Mouse (Mus musculus): ENCODE measurements around the gene Gcnt2. TPM values are rescaled to one million over a fixed set of nuclear protein-coding genes. Genes with fewer than 3 reads are reported as not detected.
A peak's percentile ranks its signal among the peaks of the same experiment; 100 is the strongest.
"Not testable (repeated sequence)": the region's sequence is repeated elsewhere in the genome, so short reads cannot be mapped to it uniquely, and the experiment has no call there.

Gcnt2 gene
- polyA plus RNA-seq, 1 experiment from 2014 or later, result 7.9 TPM

GRCm38 (mm10) chr13:40898049-40898690 is 38.6 kb downstream of the Gcnt2 start:
- not testable (repeated sequence) for H3K27me3 ChIP-seq (replicated peaks); H3K4me1 ChIP-seq; H3K4me2 ChIP-seq; H3K9ac ChIP-seq; H3K27ac ChIP-seq; H3K4me3 ChIP-seq (replicated peaks); H3K36me3 ChIP-seq; H3K9me3 ChIP-seq; ATAC-seq (ENCODE audit: insufficient read depth, low FRiP score, low read depth)
- WGBS, result 62% methylated on average over 14 of the region's 14 CpGs

DNA sequence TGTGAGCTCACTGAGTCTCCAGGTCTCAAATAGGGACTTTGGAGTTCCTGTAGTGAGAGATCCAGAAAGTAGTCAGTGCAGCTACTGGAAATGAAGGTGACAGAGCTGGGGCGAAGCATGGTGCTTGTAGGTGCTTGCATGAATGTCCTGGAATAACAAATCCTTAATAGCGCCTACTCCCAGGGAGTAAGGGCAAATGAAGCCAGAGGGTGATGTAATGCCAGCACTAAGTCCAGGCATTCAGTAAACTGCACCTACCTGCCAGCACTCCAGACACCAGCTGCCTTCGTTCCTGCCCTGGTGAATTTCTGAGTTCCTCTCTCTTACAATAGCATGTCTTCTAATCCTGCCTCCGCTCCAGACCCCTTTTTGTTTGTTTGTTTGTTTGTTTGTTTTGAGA is 39.1 kb downstream of the Gcnt2 start:
- 87% methylated on average over 4 of the region's 4 CpGs for WGBS
- no peak for ATAC-seq (ENCODE audit: insufficient read depth, low FRiP score, low read depth)
- no peak overlapping the region for H3K9ac ChIP-seq

DNA sequence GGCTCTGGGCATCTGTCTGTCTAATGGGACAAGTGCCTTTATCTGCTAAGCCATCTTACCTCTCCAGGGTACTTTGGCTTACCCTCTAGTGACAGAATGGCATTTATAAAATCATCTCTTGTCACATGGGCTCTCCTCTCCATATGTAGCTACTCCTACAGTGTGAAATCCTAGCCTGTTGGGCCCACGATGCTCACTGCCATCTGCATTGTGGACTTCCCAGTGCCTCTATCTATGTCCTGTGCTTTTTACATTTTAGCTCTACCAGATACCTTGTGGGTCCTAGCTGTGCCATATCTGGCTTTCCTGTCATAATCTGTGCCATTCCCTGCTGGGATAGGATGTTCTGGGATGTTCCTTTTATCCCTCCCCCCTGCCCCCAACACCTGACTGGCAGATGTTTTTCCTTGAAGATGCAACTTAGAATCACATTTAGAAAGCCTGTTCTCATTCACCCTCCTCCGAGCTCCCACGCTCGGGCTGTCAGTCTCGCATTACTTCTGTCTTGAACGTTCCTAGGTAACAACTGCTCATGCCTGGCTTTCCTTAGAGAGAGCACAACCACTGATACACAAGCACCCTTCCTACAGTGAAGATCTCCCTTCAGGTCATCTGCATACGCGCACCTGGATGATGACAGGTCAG is 39.9 kb downstream of the Gcnt2 start:
- Histone ChIP-seq H3K9me3 (no peaks in the 10 kb centered on the region), H3K9ac (no peak overlapping the region), H3K27me3 (replicated peaks) (no peaks in the 10 kb centered on the region), H3K4me1 (peaks cover 6% of the 10 kb centered on the region; the same call in 1 of the 2 replicates), H3K27ac (no peak overlapping the region), H3K4me3 (replicated peaks) (no peak overlapping the region), H3K36me3 (no peaks in the 10 kb centered on the region), H3K4me2 (no peak overlapping the region)
- no peak for ATAC-seq (ENCODE audit: insufficient read depth, low FRiP score, low read depth)
- 79% methylated on average over 8 of the region's 8 CpGs for WGBS

More for the DNA sequence above, 39.1 kb downstream of the Gcnt2 start:
- no peaks in the 10 kb centered on the region for H3K36me3 ChIP-seq
- no peak overlapping the region for H3K4me2 ChIP-seq
- peaks cover 6% of the 10 kb centered on the region; the same call in 1 of the 2 replicates for H3K4me1 ChIP-seq
- no peak overlapping the region for H3K4me3 ChIP-seq (replicated peaks)
- no peaks in the 10 kb centered on the region for H3K9me3 ChIP-seq
- no peaks in the 10 kb centered on the region for H3K27me3 ChIP-seq (replicated peaks)
- H3K27ac ChIP-seq, result no peak overlapping the region

- Histone ChIP-seq H3K9ac (no peak overlapping the region), H3K27me3 (replicated peaks) (no peaks in the 10 kb centered on the region), H3K9me3 (no peaks in the 10 kb centered on the region), H3K4me2 (no peak overlapping the region), H3K27ac (peak overlapping the region; percentile 10; the same call in 1 of the 2 replicates), H3K36me3 (no peaks in the 10 kb centered on the region), H3K4me3 (replicated peaks) (no peak overlapping the region), H3K4me1 (peaks cover 6% of the 10 kb centered on the region; the same call in 1 of the 2 replicates)
- WGBS, result 69% methylated on average over 15 of the region's 15 CpGs
- ATAC-seq (ENCODE audit: insufficient read depth, low FRiP score, low read depth), result no peak; the same call in 1 of the 2 replicates
Measured at GRCm38 (mm10) chr13:40899994-40900970, 40.7 kb downstream of the Gcnt2 start.

DNA sequence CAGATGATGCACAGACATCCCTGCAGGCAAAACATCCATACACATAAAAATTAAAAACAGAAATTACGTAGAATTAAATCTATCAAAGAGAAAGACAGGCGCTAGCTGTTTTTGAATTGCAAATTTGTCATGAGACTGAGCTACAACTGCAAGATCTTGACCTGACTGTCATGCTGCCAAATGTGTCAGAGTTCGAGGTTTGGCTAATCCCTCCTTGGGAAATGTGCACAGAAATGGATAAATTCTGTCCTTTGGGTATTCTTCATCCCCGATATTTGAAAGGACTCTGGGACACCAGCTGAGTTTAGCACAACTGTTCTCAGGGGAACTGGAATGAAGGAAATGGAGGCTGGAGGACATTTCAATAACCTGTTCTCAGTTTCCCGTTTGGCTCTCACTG is 41.7 kb downstream of the Gcnt2 start:
- Histone ChIP-seq H3K27ac (peak overlapping the region; percentile 73), H3K9ac (no peak overlapping the region), H3K27me3 (replicated peaks) (no peaks in the 10 kb centered on the region), H3K36me3 (no peaks in the 10 kb centered on the region), H3K4me3 (replicated peaks) (no peak overlapping the region), H3K9me3 (no peaks in the 10 kb centered on the region), H3K4me1 (peaks cover 6% of the 10 kb centered on the region; the same call in 1 of the 2 replicates), H3K4me2 (no peak overlapping the region)
- no peak for ATAC-seq (ENCODE audit: insufficient read depth, low FRiP score, low read depth)
- 61% methylated on average over 5 of the region's 5 CpGs for WGBS

- no peaks in the 10 kb centered on the region for H3K9me3 ChIP-seq
- 47% methylated on average over 12 of the region's 12 CpGs for WGBS
- H3K4me2 ChIP-seq, result no peak overlapping the region
- peak; percentile 40; the same call in 1 of the 2 replicates for ATAC-seq (ENCODE audit: insufficient read depth, low FRiP score, low read depth)
- peak overlapping the region; percentile 73 for H3K27ac ChIP-seq
- H3K27me3 ChIP-seq (replicated peaks), result no peaks in the 10 kb centered on the region
- no peaks in the 10 kb centered on the region for H3K36me3 ChIP-seq
- H3K4me1 ChIP-seq, result peaks cover 6% of the 10 kb centered on the region; the same call in 1 of the 2 replicates
- H3K4me3 ChIP-seq (replicated peaks), result no peak overlapping the region
- H3K9ac ChIP-seq, result no peak overlapping the region
Measured at GRCm38 (mm10) chr13:40901831-40902459, 42.4 kb downstream of the Gcnt2 start.

GRCm38 (mm10) chr13:40904080-40904479 is 44.5 kb downstream of the Gcnt2 start:
- H3K4me1 ChIP-seq, result no peaks in the 10 kb centered on the region
- no peaks in the 10 kb centered on the region for H3K36me3 ChIP-seq
- no peak overlapping the region for H3K4me2 ChIP-seq
- H3K9ac ChIP-seq, result no peak overlapping the region
- no peaks in the 10 kb centered on the region for H3K27me3 ChIP-seq (replicated peaks)
- H3K27ac ChIP-seq, result no peak overlapping the region
- no peaks in the 10 kb centered on the region for H3K9me3 ChIP-seq
- no peak for ATAC-seq (ENCODE audit: insufficient read depth, low FRiP score, low read depth)
- no peak overlapping the region for H3K4me3 ChIP-seq (replicated peaks)
- 89% methylated on average over 7 of the region's 7 CpGs for WGBS

GRCm38 (mm10) chr13:40906528-40906927 is 47.0 kb downstream of the Gcnt2 start:
- Histone ChIP-seq H3K36me3 (no peaks in the 10 kb centered on the region), H3K9me3 (no peaks in the 10 kb centered on the region), H3K27ac (no peak overlapping the region), H3K4me1 (no peaks in the 10 kb centered on the region), H3K27me3 (replicated peaks) (no peaks in the 10 kb centered on the region), H3K9ac (no peak overlapping the region), H3K4me3 (replicated peaks) (no peak overlapping the region), H3K4me2 (no peak overlapping the region)
- WGBS, result 79% methylated on average over 7 of the region's 7 CpGs
- ATAC-seq (ENCODE audit: insufficient read depth, low FRiP score, low read depth), result no peak

- Histone ChIP-seq H3K4me2 (no peak overlapping the region), H3K27ac (peak overlapping the region; percentile 19; the same call in 1 of the 2 replicates), H3K9ac (no peak overlapping the region), H3K4me1 (no peaks in the 10 kb centered on the region), H3K9me3 (no peaks in the 10 kb centered on the region), H3K4me3 (replicated peaks) (no peak overlapping the region), H3K36me3 (no peaks in the 10 kb centered on the region), H3K27me3 (replicated peaks) (no peaks in the 10 kb centered on the region)
- ATAC-seq (ENCODE audit: insufficient read depth, low FRiP score, low read depth), result no peak
- WGBS, result 66% methylated on average over 7 of the region's 7 CpGs
Measured at GRCm38 (mm10) chr13:40907274-40907673, 47.7 kb downstream of the Gcnt2 start.

GRCm38 (mm10) chr13:40908044-40908443 is 48.5 kb downstream of the Gcnt2 start:
- Histone ChIP-seq H3K9me3 (no peaks in the 10 kb centered on the region), H3K27me3 (replicated peaks) (no peaks in the 10 kb centered on the region), H3K4me3 (replicated peaks) (no peak overlapping the region), H3K9ac (no peak overlapping the region), H3K36me3 (no peaks in the 10 kb centered on the region), H3K4me2 (no peak overlapping the region), H3K4me1 (no peaks in the 10 kb centered on the region), H3K27ac (peak overlapping the region; percentile 19; the same call in 1 of the 2 replicates)
- WGBS, result 67% methylated on average over 6 of the region's 6 CpGs
- no peak for ATAC-seq (ENCODE audit: insufficient read depth, low FRiP score, low read depth)

- Histone ChIP-seq H3K9ac (no peak overlapping the region), H3K4me1 (no peaks in the 10 kb centered on the region), H3K36me3 (no peaks in the 10 kb centered on the region), H3K27ac (no peak overlapping the region), H3K27me3 (replicated peaks) (no peaks in the 10 kb centered on the region), H3K4me3 (replicated peaks) (no peak overlapping the region), H3K4me2 (no peak overlapping the region), H3K9me3 (no peaks in the 10 kb centered on the region)
- no peak for ATAC-seq (ENCODE audit: insufficient read depth, low FRiP score, low read depth)
- 80% methylated on average over 8 of the region's 8 CpGs for WGBS
Measured at GRCm38 (mm10) chr13:40909060-40909459, 49.5 kb downstream of the Gcnt2 start.

Measured in stomach, embryonic 15.5 days (tissue).